Mouse (Mus musculus) embryonic facial prominence, embryonic 14.5 days (tissue): Measurements from ENCODE around the gene Fut1. TPM values are rescaled to one million over a fixed set of nuclear protein-coding genes. Genes with fewer than 3 reads are reported as not detected.

ENCODE experiments used
- ATAC-seq: fragments of 200-750 bp; cut with Nextera tagmentation; 2 replicates; pipeline ENCODE4 v1.8.0; 2017; ENCODE audit warnings: low read depth, moderate number of reproducible peaks, moderate TSS enrichment
- DNase-seq: peaks from one replicate; pipeline ENCODE4 v3.0.0-alpha.2; 2015; ENCODE audit warnings: low spot score
- H3K27ac ChIP-seq: fragments of 300-500 bp; sonication (generic); replicated peaks from 2 replicates; pipeline ENCODE4 v1.5.1; 2014; ENCODE audit warnings: low read depth, mild to moderate bottlenecking, low read length, moderate library complexity
- H3K27me3 ChIP-seq: fragments of 300-500 bp; sonication (generic); replicated peaks from 2 replicates; pipeline ENCODE4 v1.6.1; 2014; ENCODE audit warnings: low read length; ENCODE audit not compliant: control insufficient read depth, insufficient read depth
- H3K36me3 ChIP-seq: fragments of 300-500 bp; sonication (generic); 2 replicates; pipeline ENCODE4 v1.6.1; 2014; ENCODE audit warnings: low read length, mixed read lengths; ENCODE audit not compliant: control insufficient read depth, insufficient read depth
- H3K4me1 ChIP-seq: fragments of 300-500 bp; sonication (generic); 2 replicates; pipeline ENCODE4 v1.6.1; 2014; ENCODE audit warnings: antibody characterized with exemption, low read length; ENCODE audit not compliant: control insufficient read depth, insufficient read depth
- H3K4me2 ChIP-seq: fragments of 300-500 bp; sonication (generic); 2 replicates; pipeline ENCODE4 v1.6.1; 2014; ENCODE audit warnings: low read depth, mild to moderate bottlenecking, low read length, moderate library complexity, mixed read lengths
- H3K4me3 ChIP-seq: fragments of 300-500 bp; sonication (generic); 2 replicates; pipeline ENCODE4 v1.5.1; 2014; ENCODE audit warnings: low read depth, mild to moderate bottlenecking, low read length
- H3K9ac ChIP-seq: fragments of 300-500 bp; sonication (generic); 2 replicates; pipeline ENCODE4 v1.6.1; 2014; ENCODE audit warnings: low read depth, mild to moderate bottlenecking, low read length, moderate library complexity, mixed read lengths
- H3K9me3 ChIP-seq: fragments of 300-500 bp; sonication (generic); 2 replicates; pipeline ENCODE4 v1.6.1; 2016; ENCODE audit warnings: low read length; ENCODE audit not compliant: control insufficient read depth
- WGBS: fragments of 180-500 bp; shearing (Covaris S2); extraction: QIAGEN DNeasy Blood & Tissue Kit; methylation state at CpG from one replicate; pipeline ENCODE4 v1.1.7; 2014; 5-methylcytosine and 5-hydroxymethylcytosine counted together
- polyA plus RNA-seq: library from polyadenylated mRNA; unstranded; fragments of >200 nt; fragmentation: Nextera tagmentation; extraction: Ambion mirVana; gene quantifications from 2 replicates; pipeline ENCODE4 v1.2.1, GENCODE M21; 2014

Gene Fut1
- polyA plus RNA-seq, 1 experiment from 2014 or later = 1.3 TPM

- H3K27ac ChIP-seq = no peak overlapping the region
- DNase-seq = no peak
- 73% methylated on average over 23 of the region's 23 CpGs for WGBS
Observed at GRCm38 (mm10) chr7:45630064-45630907, 13.2 kb downstream of the Fut1 start.

GRCm38 (mm10) chr7:45632499-45632898, 15.4 kb downstream of the Fut1 start:
- peaks cover 9% of the 10 kb centered on the region; the same call in 1 of the 2 replicates for H3K27me3 ChIP-seq
- peaks cover 10% of the 10 kb centered on the region for H3K36me3 ChIP-seq
- peak overlapping the region; percentile 49 for H3K4me2 ChIP-seq
- WGBS = 20% methylated on average over 4 of the region's 35 CpGs
- no peak for DNase-seq
- peaks cover 7% of the 10 kb centered on the region; the same call in 1 of the 2 replicates for H3K4me1 ChIP-seq
- H3K9ac ChIP-seq = peak overlapping the region; percentile 61
- H3K9me3 ChIP-seq = no peaks in the 10 kb centered on the region
- ATAC-seq = no peak
- H3K4me3 ChIP-seq = peak overlapping the region; percentile 30
- H3K27ac ChIP-seq = no peak overlapping the region

More at GRCm38 (mm10) chr7:45630064-45630907, 13.2 kb downstream of the Fut1 start:
- peaks cover 9% of the 10 kb centered on the region; the same call in 1 of the 2 replicates for H3K27me3 ChIP-seq
- no peak overlapping the region for H3K4me2 ChIP-seq
- H3K4me3 ChIP-seq = no peak overlapping the region
- H3K9me3 ChIP-seq = no peaks in the 10 kb centered on the region
- no peaks in the 10 kb centered on the region for H3K36me3 ChIP-seq
- H3K4me1 ChIP-seq = peaks cover 7% of the 10 kb centered on the region; the same call in 1 of the 2 replicates
- ATAC-seq = no peak
- H3K9ac ChIP-seq = no peak overlapping the region

GRCm38 (mm10) chr7:45634946-45635681, 18.0 kb downstream of the Fut1 start:
- H3K4me2 ChIP-seq = no peak overlapping the region
- H3K27ac ChIP-seq = no peak overlapping the region
- 81% methylated on average over 10 of the region's 11 CpGs for WGBS

GRCm38 (mm10) chr7:45635711-45636688, 18.9 kb downstream of the Fut1 start:
- no peak overlapping the region; the same call in 1 of the 2 replicates for H3K27ac ChIP-seq
- WGBS = 72% methylated on average over 15 of the region's 15 CpGs
- DNase-seq (peak; percentile 56), ATAC-seq (no peak)
- peaks cover 19% of the 10 kb centered on the region for H3K4me1 ChIP-seq
- peaks cover 10% of the 10 kb centered on the region for H3K36me3 ChIP-seq
- no peak overlapping the region for H3K4me3 ChIP-seq
- no peak overlapping the region for H3K9ac ChIP-seq
- H3K4me2 ChIP-seq = no peak overlapping the region
- no peaks in the 10 kb centered on the region for H3K9me3 ChIP-seq
- no peaks in the 10 kb centered on the region; the same call in 1 of the 2 replicates for H3K27me3 ChIP-seq

More at GRCm38 (mm10) chr7:45634946-45635681, 18.0 kb downstream of the Fut1 start:
- H3K4me3 ChIP-seq = no peak overlapping the region
- H3K9ac ChIP-seq = no peak overlapping the region
- no peak for ATAC-seq
- H3K36me3 ChIP-seq = peaks cover 10% of the 10 kb centered on the region
- H3K4me1 ChIP-seq = peaks cover 14% of the 10 kb centered on the region
- H3K27me3 ChIP-seq = no peaks in the 10 kb centered on the region; the same call in 1 of the 2 replicates
- no peak for DNase-seq
- H3K9me3 ChIP-seq = no peaks in the 10 kb centered on the region

- Histone ChIP-seq H3K4me2 (peak overlapping the region; percentile 61; the same call in 1 of the 2 replicates), H3K9ac (no peak overlapping the region), H3K9me3 (no peaks in the 10 kb centered on the region), H3K4me1 (peaks cover 30% of the 10 kb centered on the region), H3K4me3 (peak overlapping the region; percentile 36; the same call in 1 of the 2 replicates), H3K27ac (no peak overlapping the region), H3K27me3 (no peaks in the 10 kb centered on the region; the same call in 1 of the 2 replicates), H3K36me3 (peaks cover 10% of the 10 kb centered on the region)
- ATAC-seq (no peak), DNase-seq (no peak)
- WGBS = 92% methylated on average over 6 of the region's 6 CpGs
Observed at GRCm38 (mm10) chr7:45637710-45638109, 20.6 kb downstream of the Fut1 start.

- Histone ChIP-seq H3K4me3 (peak overlapping the region; percentile 36), H3K9ac (peak overlapping the region; percentile 59), H3K27ac (peak overlapping the region; percentile 25; the same call in 1 of the 2 replicates), H3K27me3 (no peaks in the 10 kb centered on the region), H3K4me1 (peaks cover 33% of the 10 kb centered on the region), H3K9me3 (no peaks in the 10 kb centered on the region), H3K36me3 (peaks cover 10% of the 10 kb centered on the region), H3K4me2 (peak overlapping the region; percentile 61)
- ATAC-seq (peak; percentile 85), DNase-seq (peak; percentile 99)
- WGBS = 17% methylated on average over 29 of the region's 29 CpGs
Observed at GRCm38 (mm10) chr7:45638623-45639401, 21.7 kb downstream of the Fut1 start.

GRCm38 (mm10) chr7:45639561-45640027, 22.5 kb downstream of the Fut1 start, which contains the start of gene Mamstr:
Gene Mamstr, plus strand, starts transcription at chr7:45639977.
- peak within 1 kb of the TSS; percentile 74 for H3K27ac ChIP-seq
- peak within 1 kb of the TSS; percentile 30; the same call in 1 of the 2 replicates for H3K9ac ChIP-seq
- peak; percentile 86 for DNase-seq
- WGBS = 14% methylated on average over 19 of the region's 19 CpGs
- H3K36me3 ChIP-seq = peaks cover 10% of the 10 kb centered on the region
- peaks cover 39% of the 10 kb centered on the region for H3K4me1 ChIP-seq
- no peaks in the 10 kb centered on the region for H3K9me3 ChIP-seq
- H3K4me2 ChIP-seq = peak within 1 kb of the TSS; percentile 81
- H3K4me3 ChIP-seq = peak within 1 kb of the TSS; percentile 8; the same call in 1 of the 2 replicates
- ATAC-seq = no peak
- H3K27me3 ChIP-seq = no peaks in the 10 kb centered on the region
